Mouse (Mus musculus): ENCODE data around the gene Lrrc4c. TPM values are rescaled to one million over a fixed set of nuclear protein-coding genes. Genes with fewer than 3 reads are reported as not detected.

The Lrrc4c gene
- polyA plus RNA-seq, 1 experiment from 2014 or later: 0.19 TPM

- H3K9ac ChIP-seq (ENCODE audit: low read depth, low read length): no peak overlapping the region
- no peaks in the 10 kb centered on the region for H3K9me3 ChIP-seq (replicated peaks; ENCODE audit: control insufficient read depth, low read length)
- ATAC-seq (replicated peaks; ENCODE audit: insufficient number of reproducible peaks, low FRiP score, low TSS enrichment): no peak
- H3K27ac ChIP-seq (ENCODE audit: low read depth, low read length): no peak overlapping the region
- 92% methylated on average over 1 of the region's 1 CpGs for WGBS (ENCODE audit: insufficient replicate concordance)
- H3K4me1 ChIP-seq (ENCODE audit: control insufficient read depth, insufficient read depth, low read length): no peaks in the 10 kb centered on the region
- no peaks in the 10 kb centered on the region for H3K36me3 ChIP-seq (ENCODE audit: control insufficient read depth, insufficient read depth, low read length)
- H3K27me3 ChIP-seq (ENCODE audit: control insufficient read depth, insufficient read depth, low read length): no peaks in the 10 kb centered on the region
- no peak overlapping the region for H3K4me3 ChIP-seq (ENCODE audit: low read depth, low read length)
- H3K4me2 ChIP-seq: no peak overlapping the region
Observed at GRCm38 (mm10) chr2:97502501-97502900, 1184.5 kb downstream of the Lrrc4c start.

GRCm38 (mm10) chr2:97504902-97505301, 1186.9 kb downstream of the Lrrc4c start:
- Histone ChIP-seq H3K4me3 (ENCODE audit: low read depth, low read length) (no peak overlapping the region), H3K9me3 (replicated peaks; ENCODE audit: control insufficient read depth, low read length) (no peaks in the 10 kb centered on the region), H3K4me1 (ENCODE audit: control insufficient read depth, insufficient read depth, low read length) (no peaks in the 10 kb centered on the region), H3K4me2 (no peak overlapping the region), H3K9ac (ENCODE audit: low read depth, low read length) (no peak overlapping the region), H3K27ac (ENCODE audit: low read depth, low read length) (no peak overlapping the region), H3K36me3 (ENCODE audit: control insufficient read depth, insufficient read depth, low read length) (no peaks in the 10 kb centered on the region), H3K27me3 (ENCODE audit: control insufficient read depth, insufficient read depth, low read length) (no peaks in the 10 kb centered on the region)
- WGBS (ENCODE audit: insufficient replicate concordance): 66% methylated on average over 5 of the region's 5 CpGs
- no peak for ATAC-seq (replicated peaks; ENCODE audit: insufficient number of reproducible peaks, low FRiP score, low TSS enrichment)

GRCm38 (mm10) chr2:97524256-97524922, 1206.4 kb downstream of the Lrrc4c start:
- 62% methylated on average over 2 of the region's 2 CpGs for WGBS (ENCODE audit: insufficient replicate concordance)
- Histone ChIP-seq H3K4me2 (no peak overlapping the region), H3K4me1 (ENCODE audit: control insufficient read depth, insufficient read depth, low read length) (no peaks in the 10 kb centered on the region), H3K9me3 (replicated peaks; ENCODE audit: control insufficient read depth, low read length) (no peaks in the 10 kb centered on the region), H3K27ac (ENCODE audit: low read depth, low read length) (no peak overlapping the region), H3K4me3 (ENCODE audit: low read depth, low read length) (no peak overlapping the region), H3K27me3 (ENCODE audit: control insufficient read depth, insufficient read depth, low read length) (no peaks in the 10 kb centered on the region), H3K36me3 (ENCODE audit: control insufficient read depth, insufficient read depth, low read length) (no peaks in the 10 kb centered on the region), H3K9ac (ENCODE audit: low read depth, low read length) (no peak overlapping the region)
- ATAC-seq (replicated peaks; ENCODE audit: insufficient number of reproducible peaks, low FRiP score, low TSS enrichment): no peak

GRCm38 (mm10) chr2:97525107-97525506, 1207.1 kb downstream of the Lrrc4c start:
- Histone ChIP-seq H3K4me3 (ENCODE audit: low read depth, low read length) (no peak overlapping the region), H3K36me3 (ENCODE audit: control insufficient read depth, insufficient read depth, low read length) (no peaks in the 10 kb centered on the region), H3K4me1 (ENCODE audit: control insufficient read depth, insufficient read depth, low read length) (no peaks in the 10 kb centered on the region), H3K27ac (ENCODE audit: low read depth, low read length) (no peak overlapping the region), H3K27me3 (ENCODE audit: control insufficient read depth, insufficient read depth, low read length) (no peaks in the 10 kb centered on the region), H3K9ac (ENCODE audit: low read depth, low read length) (no peak overlapping the region), H3K4me2 (no peak overlapping the region), H3K9me3 (replicated peaks; ENCODE audit: control insufficient read depth, low read length) (no peaks in the 10 kb centered on the region)
- WGBS (ENCODE audit: insufficient replicate concordance): 78% methylated on average over 2 of the region's 2 CpGs
- no peak for ATAC-seq (replicated peaks; ENCODE audit: insufficient number of reproducible peaks, low FRiP score, low TSS enrichment)

GRCm38 (mm10) chr2:97530622-97531021, 1212.7 kb downstream of the Lrrc4c start:
- Histone ChIP-seq H3K4me1 (ENCODE audit: control insufficient read depth, insufficient read depth, low read length) (no peaks in the 10 kb centered on the region), H3K27me3 (ENCODE audit: control insufficient read depth, insufficient read depth, low read length) (no peaks in the 10 kb centered on the region), H3K4me2 (no peak overlapping the region), H3K27ac (ENCODE audit: low read depth, low read length) (no peak overlapping the region), H3K9ac (ENCODE audit: low read depth, low read length) (no peak overlapping the region), H3K36me3 (ENCODE audit: control insufficient read depth, insufficient read depth, low read length) (no peaks in the 10 kb centered on the region), H3K9me3 (replicated peaks; ENCODE audit: control insufficient read depth, low read length) (no peaks in the 10 kb centered on the region), H3K4me3 (ENCODE audit: low read depth, low read length) (no peak overlapping the region)
- ATAC-seq (replicated peaks; ENCODE audit: insufficient number of reproducible peaks, low FRiP score, low TSS enrichment): no peak
- WGBS (ENCODE audit: insufficient replicate concordance): 69% methylated on average over 4 of the region's 4 CpGs

- no peaks in the 10 kb centered on the region for H3K36me3 ChIP-seq (ENCODE audit: control insufficient read depth, insufficient read depth, low read length)
- H3K27ac ChIP-seq (ENCODE audit: low read depth, low read length): no peak overlapping the region
- 71% methylated on average over 10 of the region's 10 CpGs for WGBS (ENCODE audit: insufficient replicate concordance)
- no peak overlapping the region for H3K4me2 ChIP-seq
- no peaks in the 10 kb centered on the region for H3K9me3 ChIP-seq (replicated peaks; ENCODE audit: control insufficient read depth, low read length)
- no peak overlapping the region for H3K4me3 ChIP-seq (ENCODE audit: low read depth, low read length)
- no peak overlapping the region for H3K9ac ChIP-seq (ENCODE audit: low read depth, low read length)
- ATAC-seq (replicated peaks; ENCODE audit: insufficient number of reproducible peaks, low FRiP score, low TSS enrichment): no peak
- no peaks in the 10 kb centered on the region for H3K4me1 ChIP-seq (ENCODE audit: control insufficient read depth, insufficient read depth, low read length)
- no peaks in the 10 kb centered on the region for H3K27me3 ChIP-seq (ENCODE audit: control insufficient read depth, insufficient read depth, low read length)
Observed at GRCm38 (mm10) chr2:97543691-97544672, 1226.0 kb downstream of the Lrrc4c start.

GRCm38 (mm10) chr2:97544673-97545071, 1226.7 kb downstream of the Lrrc4c start:
- Histone ChIP-seq H3K4me2 (no peak overlapping the region), H3K36me3 (ENCODE audit: control insufficient read depth, insufficient read depth, low read length) (no peaks in the 10 kb centered on the region), H3K9me3 (replicated peaks; ENCODE audit: control insufficient read depth, low read length) (no peaks in the 10 kb centered on the region), H3K27ac (ENCODE audit: low read depth, low read length) (no peak overlapping the region), H3K27me3 (ENCODE audit: control insufficient read depth, insufficient read depth, low read length) (no peaks in the 10 kb centered on the region), H3K4me3 (ENCODE audit: low read depth, low read length) (no peak overlapping the region), H3K9ac (ENCODE audit: low read depth, low read length) (no peak overlapping the region), H3K4me1 (ENCODE audit: control insufficient read depth, insufficient read depth, low read length) (no peaks in the 10 kb centered on the region)
- no peak for ATAC-seq (replicated peaks; ENCODE audit: insufficient number of reproducible peaks, low FRiP score, low TSS enrichment)

- ATAC-seq (replicated peaks; ENCODE audit: insufficient number of reproducible peaks, low FRiP score, low TSS enrichment): no peak
- WGBS (ENCODE audit: insufficient replicate concordance): 83% methylated on average over 1 of the region's 1 CpGs
- no peak overlapping the region for H3K27ac ChIP-seq (ENCODE audit: low read depth, low read length)
Observed at GRCm38 (mm10) chr2:97545946-97546345, 1228.0 kb downstream of the Lrrc4c start.

More at GRCm38 (mm10) chr2:97545946-97546345, 1228.0 kb downstream of the Lrrc4c start:
- Histone ChIP-seq H3K4me1 (ENCODE audit: control insufficient read depth, insufficient read depth, low read length) (no peaks in the 10 kb centered on the region), H3K4me2 (no peak overlapping the region), H3K9me3 (replicated peaks; ENCODE audit: control insufficient read depth, low read length) (no peaks in the 10 kb centered on the region), H3K36me3 (ENCODE audit: control insufficient read depth, insufficient read depth, low read length) (no peaks in the 10 kb centered on the region), H3K4me3 (ENCODE audit: low read depth, low read length) (no peak overlapping the region), H3K27me3 (ENCODE audit: control insufficient read depth, insufficient read depth, low read length) (no peaks in the 10 kb centered on the region), H3K9ac (ENCODE audit: low read depth, low read length) (no peak overlapping the region)

All from heart, embryonic 11.5 days (tissue).